Mouse (Mus musculus) forebrain, embryonic 13.5 days (tissue): ENCODE results near the gene Pmp22. TPM values are rescaled to one million over a fixed set of nuclear protein-coding genes. Genes with fewer than 3 reads are reported as not detected.

Source experiments
- ATAC-seq: fragments of 200-750 bp; cut with Nextera tagmentation; 2 replicates; pipeline ENCODE4 v1.8.0; 2017
- H3K27ac ChIP-seq: fragments of 300-500 bp; sonication (generic); 2 replicates; pipeline ENCODE4 v1.5.1; 2015; ENCODE audit warnings: inconsistent platforms, mild to moderate bottlenecking, moderate library complexity
- H3K27me3 ChIP-seq: fragments of 300-500 bp; sonication (generic); 2 replicates; pipeline ENCODE4 v1.6.1; 2015; ENCODE audit warnings: mild to moderate bottlenecking, inconsistent platforms
- H3K36me3 ChIP-seq: fragments of 300-500 bp; sonication (generic); 2 replicates; pipeline ENCODE4 v1.6.1; 2015; ENCODE audit warnings: mild to moderate bottlenecking, inconsistent platforms; ENCODE audit not compliant: poor library complexity, severe bottlenecking
- H3K4me1 ChIP-seq: fragments of 300-500 bp; sonication (generic); 2 replicates; pipeline ENCODE4 v1.6.1; 2015; ENCODE audit warnings: inconsistent platforms
- H3K4me2 ChIP-seq: fragments of 300-500 bp; sonication (generic); 2 replicates; pipeline ENCODE4 v1.6.1; 2015; ENCODE audit warnings: inconsistent platforms, mild to moderate bottlenecking, moderate library complexity
- H3K4me3 ChIP-seq: fragments of 300-500 bp; sonication (generic); 2 replicates; pipeline ENCODE4 v1.5.1; 2015; ENCODE audit warnings: mild to moderate bottlenecking, inconsistent platforms
- H3K9ac ChIP-seq: fragments of 300-500 bp; sonication (generic); 2 replicates; pipeline ENCODE4 v1.6.1; 2015; ENCODE audit warnings: mild to moderate bottlenecking, inconsistent platforms
- H3K9me3 ChIP-seq: fragments of 300-500 bp; sonication (generic); replicated peaks from 2 replicates; pipeline ENCODE4 v1.6.1; 2016; ENCODE audit warnings: inconsistent platforms
- WGBS: fragments of 180-500 bp; shearing (Covaris S2); methylation state at CpG from one replicate; pipeline ENCODE4 v1.1.7; 2015; 5-methylcytosine and 5-hydroxymethylcytosine counted together
- polyA plus RNA-seq: library from polyadenylated mRNA; unstranded; fragments of >200 nt; fragmentation: Nextera tagmentation; extraction: Ambion mirVana; gene quantifications from 2 replicates; pipeline ENCODE4 v1.2.1, GENCODE M21; 2015

The Pmp22 gene
- polyA plus RNA-seq, 1 experiment from 2014 or later, result 12.7 TPM

GRCm38 (mm10) chr11:63110329-63110728, 18.5 kb upstream of the Pmp22 start:
- Histone ChIP-seq H3K27ac (no peak overlapping the region), H3K4me3 (no peak overlapping the region), H3K9ac (no peak overlapping the region), H3K4me1 (no peaks in the 10 kb centered on the region), H3K9me3 (no peaks in the 10 kb centered on the region), H3K4me2 (no peak overlapping the region), H3K27me3 (no peaks in the 10 kb centered on the region), H3K36me3 (no peaks in the 10 kb centered on the region)
- WGBS, result 82% methylated on average over 3 of the region's 3 CpGs
- ATAC-seq, result no peak

- no peak overlapping the region for H3K27ac ChIP-seq
- no peaks in the 10 kb centered on the region for H3K9me3 ChIP-seq
- no peaks in the 10 kb centered on the region for H3K27me3 ChIP-seq
- WGBS, result 91% methylated on average over 8 of the region's 8 CpGs
- H3K4me2 ChIP-seq, result no peak overlapping the region
- no peak overlapping the region for H3K9ac ChIP-seq
- no peak overlapping the region for H3K4me3 ChIP-seq
- H3K4me1 ChIP-seq, result no peaks in the 10 kb centered on the region
- no peak for ATAC-seq
- H3K36me3 ChIP-seq, result no peaks in the 10 kb centered on the region
These were observed 13.8 kb upstream of the Pmp22 start for GRCm38 (mm10) chr11:63114807-63115641.

GRCm38 (mm10) chr11:63116652-63117051, 12.1 kb upstream of the Pmp22 start:
- H3K27ac ChIP-seq, result no peak overlapping the region
- H3K36me3 ChIP-seq, result no peaks in the 10 kb centered on the region
- H3K27me3 ChIP-seq, result no peaks in the 10 kb centered on the region
- H3K9ac ChIP-seq, result no peak overlapping the region
- H3K4me2 ChIP-seq, result no peak overlapping the region
- no peak overlapping the region for H3K4me3 ChIP-seq
- 96% methylated on average over 5 of the region's 5 CpGs for WGBS
- H3K4me1 ChIP-seq, result no peaks in the 10 kb centered on the region
- no peaks in the 10 kb centered on the region for H3K9me3 ChIP-seq
- no peak for ATAC-seq

- Histone ChIP-seq H3K27me3 (no peaks in the 10 kb centered on the region), H3K9ac (no peak overlapping the region), H3K36me3 (no peaks in the 10 kb centered on the region), H3K4me3 (no peak overlapping the region), H3K9me3 (no peaks in the 10 kb centered on the region), H3K4me2 (no peak overlapping the region), H3K4me1 (no peaks in the 10 kb centered on the region), H3K27ac (no peak overlapping the region)
- WGBS, result 89% methylated on average over 1 of the region's 1 CpGs
- ATAC-seq, result no peak
These were observed 11.5 kb upstream of the Pmp22 start for GRCm38 (mm10) chr11:63117266-63117665.

- no peak overlapping the region for H3K27ac ChIP-seq
- no peaks in the 10 kb centered on the region for H3K27me3 ChIP-seq
- no peak overlapping the region for H3K9ac ChIP-seq
- no peaks in the 10 kb centered on the region for H3K9me3 ChIP-seq
- no peak for ATAC-seq
- no peaks in the 10 kb centered on the region for H3K4me1 ChIP-seq
- 96% methylated on average over 7 of the region's 7 CpGs for WGBS
- H3K4me3 ChIP-seq, result no peak overlapping the region
- no peak overlapping the region for H3K4me2 ChIP-seq
- H3K36me3 ChIP-seq, result no peaks in the 10 kb centered on the region
These were observed 9.0 kb upstream of the Pmp22 start for GRCm38 (mm10) chr11:63119791-63120190.

- H3K4me3 ChIP-seq, result no peak overlapping the region
These were observed 6.5 kb upstream of the Pmp22 start for GRCm38 (mm10) chr11:63122249-63122648.

GRCm38 (mm10) chr11:63122776-63123350, 5.9 kb upstream of the Pmp22 start:
- H3K9ac ChIP-seq, result no peak overlapping the region
- no peak for ATAC-seq
- no peak overlapping the region for H3K27ac ChIP-seq
- no peak overlapping the region for H3K4me3 ChIP-seq
- H3K4me1 ChIP-seq, result no peaks in the 10 kb centered on the region
- 0 out of 2 replicates have a peak, but pooled peaks cover 2% of the 10 kb centered on the region for H3K27me3 ChIP-seq
- no peaks in the 10 kb centered on the region for H3K36me3 ChIP-seq
- WGBS, result 63% methylated on average over 4 of the region's 4 CpGs
- no peak overlapping the region for H3K4me2 ChIP-seq
- no peaks in the 10 kb centered on the region for H3K9me3 ChIP-seq

More at GRCm38 (mm10) chr11:63122249-63122648, 6.5 kb upstream of the Pmp22 start:
- Histone ChIP-seq H3K4me1 (no peaks in the 10 kb centered on the region), H3K27me3 (no peaks in the 10 kb centered on the region), H3K9ac (no peak overlapping the region), H3K27ac (no peak overlapping the region), H3K36me3 (no peaks in the 10 kb centered on the region), H3K9me3 (no peaks in the 10 kb centered on the region), H3K4me2 (no peak overlapping the region)
- 77% methylated on average over 2 of the region's 2 CpGs for WGBS
- no peak for ATAC-seq

- Histone ChIP-seq H3K27ac (no peak overlapping the region), H3K9me3 (no peaks in the 10 kb centered on the region), H3K27me3 (peaks cover 16% of the 10 kb centered on the region), H3K36me3 (no peaks in the 10 kb centered on the region), H3K4me3 (no peak overlapping the region), H3K4me2 (no peak overlapping the region), H3K4me1 (no peaks in the 10 kb centered on the region), H3K9ac (no peak overlapping the region)
- 10% methylated on average over 4 of the region's 4 CpGs for WGBS
- ATAC-seq, result no peak
These were observed 4.5 kb upstream of the Pmp22 start for GRCm38 (mm10) chr11:63124316-63124715.

GRCm38 (mm10) chr11:63125832-63126456, 2.8 kb upstream of the Pmp22 start:
- no peak overlapping the region for H3K27ac ChIP-seq
- no peak overlapping the region for H3K9ac ChIP-seq
- no peak for ATAC-seq
- H3K9me3 ChIP-seq, result no peaks in the 10 kb centered on the region
- no peak overlapping the region for H3K4me3 ChIP-seq
- no peaks in the 10 kb centered on the region for H3K36me3 ChIP-seq
- peaks cover 33% of the 10 kb centered on the region for H3K27me3 ChIP-seq
- WGBS, result 77% methylated on average over 5 of the region's 5 CpGs
- H3K4me1 ChIP-seq, result peaks cover 6% of the 10 kb centered on the region; the same call in 1 of the 2 replicates
- H3K4me2 ChIP-seq, result no peak overlapping the region

GRCm38 (mm10) chr11:63126976-63127375, 1.8 kb upstream of the Pmp22 start:
- Histone ChIP-seq H3K9me3 (no peaks in the 10 kb centered on the region), H3K27ac (no peak overlapping the region), H3K4me2 (no peak overlapping the region), H3K9ac (no peak overlapping the region), H3K4me3 (no peak overlapping the region), H3K36me3 (no peaks in the 10 kb centered on the region), H3K27me3 (peaks cover 43% of the 10 kb centered on the region), H3K4me1 (peaks cover 17% of the 10 kb centered on the region)
- WGBS, result 86% methylated on average over 8 of the region's 8 CpGs
- ATAC-seq, result no peak

GRCm38 (mm10) chr11:63127513-63127912, 1.3 kb upstream of the Pmp22 start:
- Histone ChIP-seq H3K9ac (no peak overlapping the region), H3K27ac (no peak overlapping the region), H3K4me3 (no peak overlapping the region), H3K36me3 (no peaks in the 10 kb centered on the region), H3K4me1 (peaks cover 22% of the 10 kb centered on the region), H3K27me3 (peaks cover 48% of the 10 kb centered on the region), H3K9me3 (no peaks in the 10 kb centered on the region), H3K4me2 (no peak overlapping the region)
- ATAC-seq, result no peak
- 84% methylated on average over 4 of the region's 4 CpGs for WGBS

GRCm38 (mm10) chr11:63129375-63129774, 593 bp downstream of the Pmp22 start:
- Histone ChIP-seq H3K9ac (no peak overlapping the region), H3K9me3 (no peaks in the 10 kb centered on the region), H3K36me3 (no peaks in the 10 kb centered on the region), H3K27me3 (peaks cover 67% of the 10 kb centered on the region), H3K4me2 (no peak overlapping the region), H3K4me3 (no peak overlapping the region), H3K4me1 (peaks cover 31% of the 10 kb centered on the region), H3K27ac (no peak overlapping the region)
- ATAC-seq, result no peak
- WGBS, result 60% methylated on average over 9 of the region's 9 CpGs
